Mouse (Mus musculus): ENCODE measurements at regions not wholly inside any gene's neighbourhood (a gene's known extent, or its start where the extent isn't known, plus 50 kb on each side); places are given as distances from the start of the nearest gene placed in this dataset.

DNA sequence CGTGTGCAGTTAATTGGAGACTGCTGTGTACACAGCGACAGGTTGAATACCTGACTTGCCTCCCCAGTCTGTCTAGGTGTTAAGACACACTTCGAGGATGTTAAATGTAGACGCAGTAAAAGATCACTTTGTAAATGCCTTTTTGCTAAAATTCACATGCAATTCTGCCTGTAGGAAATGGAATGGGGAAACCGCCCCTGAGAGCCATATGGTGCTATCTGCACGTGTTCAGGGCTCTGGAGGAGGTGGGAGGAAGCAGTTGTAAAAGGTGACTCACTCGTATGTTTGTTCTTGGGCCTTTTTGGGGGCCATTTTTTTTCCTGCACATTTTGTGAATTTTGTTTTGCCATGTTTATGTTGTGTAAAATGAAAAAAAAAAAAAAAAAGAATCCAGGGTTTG is 159.6 kb upstream of the Gjb5 start:
- H3K4me1 ChIP-seq (ENCODE audit: control insufficient read depth in 2 of 2, insufficient read depth in 2 of 2, low read length in 2 of 2, poor library complexity in 1 of 2) = no peaks in the 10 kb centered on the region
- no peak for DNase-seq (ENCODE audit: low read depth, low spot score)
- no peaks in the 10 kb centered on the region for H3K36me3 ChIP-seq (ENCODE audit: control insufficient read depth, insufficient read depth, low read length, poor library complexity, severe bottlenecking)
- H3K9ac ChIP-seq (ENCODE audit: insufficient read depth, low read depth, low read length, poor library complexity, severe bottlenecking) = no peak overlapping the region
- in situ Hi-C loops (cut with MboI; ENCODE audit: low sequenced_read_pairs in 2 of 2, unreplicated experiment in 2 of 2) = no loop called here
- no peak for TF ChIP-seq HCFC1 (IDR thresholded peaks at IDR 0.05; ENCODE audit: borderline replicate concordance, insufficient read depth, low read length)
- TF ChIP-seq ZNF384 (IDR thresholded peaks at IDR 0.05; ENCODE audit: low read depth, low read length) = no peak
- no peak for TF ChIP-seq ZC3H11A (IDR thresholded peaks at IDR 0.05; ENCODE audit: borderline replicate concordance, low read depth, low read length)
- no peak for TF ChIP-seq CHD2 (IDR thresholded peaks at IDR 0.05; ENCODE audit: low read depth, low read length)
- TF ChIP-seq MAFK (IDR thresholded peaks at IDR 0.05; ENCODE audit: insufficient read depth, low read depth, low read length) = no peak
- no peak overlapping the region for H3K4me3 ChIP-seq (ENCODE audit: insufficient read depth in 1 of 2, low read depth in 1 of 2, low read length in 2 of 2, poor library complexity in 1 of 2, severe bottlenecking in 1 of 2)
- no peak overlapping the region for H3K27ac ChIP-seq (ENCODE audit: insufficient read depth, low read depth, low read length, poor library complexity, severe bottlenecking)
- no peaks in the 10 kb centered on the region for H3K9me3 ChIP-seq (ENCODE audit: control insufficient read depth, insufficient read depth, low read depth, low read length)

- in situ Hi-C loops (cut with MboI; ENCODE audit: low sequenced_read_pairs in 2 of 2, unreplicated experiment in 2 of 2) = no loop called here
- no peaks in the 10 kb centered on the region for H3K9me3 ChIP-seq (ENCODE audit: control insufficient read depth, insufficient read depth, low read depth, low read length)
- no peak for TF ChIP-seq ZNF384 (IDR thresholded peaks at IDR 0.05; ENCODE audit: low read depth, low read length)
- no peak for TF ChIP-seq MAFK (IDR thresholded peaks at IDR 0.05; ENCODE audit: insufficient read depth, low read depth, low read length)
- TF ChIP-seq ZC3H11A (IDR thresholded peaks at IDR 0.05; ENCODE audit: borderline replicate concordance, low read depth, low read length) = no peak
- no peak for TF ChIP-seq HCFC1 (IDR thresholded peaks at IDR 0.05; ENCODE audit: borderline replicate concordance, insufficient read depth, low read length)
- no peak for TF ChIP-seq CHD2 (IDR thresholded peaks at IDR 0.05; ENCODE audit: low read depth, low read length)
- no peaks in the 10 kb centered on the region for H3K36me3 ChIP-seq (ENCODE audit: control insufficient read depth, insufficient read depth, low read length, poor library complexity, severe bottlenecking)
- no peaks in the 10 kb centered on the region for H3K4me1 ChIP-seq (ENCODE audit: control insufficient read depth in 2 of 2, insufficient read depth in 2 of 2, low read length in 2 of 2, poor library complexity in 1 of 2)
- no peak overlapping the region for H3K4me3 ChIP-seq (ENCODE audit: insufficient read depth in 1 of 2, low read depth in 1 of 2, low read length in 2 of 2, poor library complexity in 1 of 2, severe bottlenecking in 1 of 2)
- H3K27ac ChIP-seq (ENCODE audit: insufficient read depth, low read depth, low read length, poor library complexity, severe bottlenecking) = no peak overlapping the region
- H3K9ac ChIP-seq (ENCODE audit: insufficient read depth, low read depth, low read length, poor library complexity, severe bottlenecking) = no peak overlapping the region
- no peak for DNase-seq (ENCODE audit: low read depth, low spot score)
These were observed 152.0 kb upstream of the Gjb5 start for GRCm38 (mm10) chr4:127509936-127510335.

- no peaks in the 10 kb centered on the region for H3K4me1 ChIP-seq (ENCODE audit: control insufficient read depth in 2 of 2, insufficient read depth in 2 of 2, low read length in 2 of 2, poor library complexity in 1 of 2)
- TF ChIP-seq CHD2 (IDR thresholded peaks at IDR 0.05; ENCODE audit: low read depth, low read length) (no peak), ZC3H11A (IDR thresholded peaks at IDR 0.05; ENCODE audit: borderline replicate concordance, low read depth, low read length) (no peak), ZNF384 (IDR thresholded peaks at IDR 0.05; ENCODE audit: low read depth, low read length) (no peak), MAFK (IDR thresholded peaks at IDR 0.05; ENCODE audit: insufficient read depth, low read depth, low read length) (no peak), HCFC1 (IDR thresholded peaks at IDR 0.05; ENCODE audit: borderline replicate concordance, insufficient read depth, low read length) (no peak)
- no peak overlapping the region for H3K9ac ChIP-seq (ENCODE audit: insufficient read depth, low read depth, low read length, poor library complexity, severe bottlenecking)
- H3K9me3 ChIP-seq (ENCODE audit: control insufficient read depth, insufficient read depth, low read depth, low read length) = no peaks in the 10 kb centered on the region
- DNase-seq (ENCODE audit: low read depth, low spot score) = no peak
- no peak overlapping the region for H3K4me3 ChIP-seq (ENCODE audit: insufficient read depth in 1 of 2, low read depth in 1 of 2, low read length in 2 of 2, poor library complexity in 1 of 2, severe bottlenecking in 1 of 2)
- no peak overlapping the region for H3K27ac ChIP-seq (ENCODE audit: insufficient read depth, low read depth, low read length, poor library complexity, severe bottlenecking)
- no peaks in the 10 kb centered on the region for H3K36me3 ChIP-seq (ENCODE audit: control insufficient read depth, insufficient read depth, low read length, poor library complexity, severe bottlenecking)
- in situ Hi-C loops (cut with MboI; ENCODE audit: low sequenced_read_pairs in 2 of 2, unreplicated experiment in 2 of 2) = no loop called here
These were observed 144.6 kb upstream of the Gjb5 start for GRCm38 (mm10) chr4:127502621-127503020.

- Histone ChIP-seq H3K9me3 (ENCODE audit: control insufficient read depth, insufficient read depth, low read depth, low read length) (no peaks in the 10 kb centered on the region), H3K36me3 (ENCODE audit: control insufficient read depth, insufficient read depth, low read length, poor library complexity, severe bottlenecking) (no peaks in the 10 kb centered on the region), H3K4me1 (ENCODE audit: control insufficient read depth in 2 of 2, insufficient read depth in 2 of 2, low read length in 2 of 2, poor library complexity in 1 of 2) (no peaks in the 10 kb centered on the region), H3K27ac (ENCODE audit: insufficient read depth, low read depth, low read length, poor library complexity, severe bottlenecking) (no peak overlapping the region), H3K9ac (ENCODE audit: insufficient read depth, low read depth, low read length, poor library complexity, severe bottlenecking) (no peak overlapping the region), H3K4me3 (ENCODE audit: insufficient read depth in 1 of 2, low read depth in 1 of 2, low read length in 2 of 2, poor library complexity in 1 of 2, severe bottlenecking in 1 of 2) (no peak overlapping the region)
- no peak for DNase-seq (ENCODE audit: low read depth, low spot score)
- in situ Hi-C loops (cut with MboI; ENCODE audit: low sequenced_read_pairs in 2 of 2, unreplicated experiment in 2 of 2) = no loop called here
- no peak for TF ChIP-seq CHD2 (IDR thresholded peaks at IDR 0.05; ENCODE audit: low read depth, low read length)
- TF ChIP-seq MAFK (IDR thresholded peaks at IDR 0.05; ENCODE audit: insufficient read depth, low read depth, low read length) = no peak
- TF ChIP-seq HCFC1 (IDR thresholded peaks at IDR 0.05; ENCODE audit: borderline replicate concordance, insufficient read depth, low read length) = no peak
- no peak for TF ChIP-seq ZC3H11A (IDR thresholded peaks at IDR 0.05; ENCODE audit: borderline replicate concordance, low read depth, low read length)
- no peak for TF ChIP-seq ZNF384 (IDR thresholded peaks at IDR 0.05; ENCODE audit: low read depth, low read length)
These were observed 143.9 kb upstream of the Gjb5 start for GRCm38 (mm10) chr4:127501881-127502280.
